Mouse (Mus musculus) cerebellum, adult 9-10 months (tissue): ENCODE data around the gene Racgap1.

Experiments
- DNase-seq: peaks from one replicate; pipeline ENCODE4 v3.0.0; 2022

The Racgap1 gene

DNA sequence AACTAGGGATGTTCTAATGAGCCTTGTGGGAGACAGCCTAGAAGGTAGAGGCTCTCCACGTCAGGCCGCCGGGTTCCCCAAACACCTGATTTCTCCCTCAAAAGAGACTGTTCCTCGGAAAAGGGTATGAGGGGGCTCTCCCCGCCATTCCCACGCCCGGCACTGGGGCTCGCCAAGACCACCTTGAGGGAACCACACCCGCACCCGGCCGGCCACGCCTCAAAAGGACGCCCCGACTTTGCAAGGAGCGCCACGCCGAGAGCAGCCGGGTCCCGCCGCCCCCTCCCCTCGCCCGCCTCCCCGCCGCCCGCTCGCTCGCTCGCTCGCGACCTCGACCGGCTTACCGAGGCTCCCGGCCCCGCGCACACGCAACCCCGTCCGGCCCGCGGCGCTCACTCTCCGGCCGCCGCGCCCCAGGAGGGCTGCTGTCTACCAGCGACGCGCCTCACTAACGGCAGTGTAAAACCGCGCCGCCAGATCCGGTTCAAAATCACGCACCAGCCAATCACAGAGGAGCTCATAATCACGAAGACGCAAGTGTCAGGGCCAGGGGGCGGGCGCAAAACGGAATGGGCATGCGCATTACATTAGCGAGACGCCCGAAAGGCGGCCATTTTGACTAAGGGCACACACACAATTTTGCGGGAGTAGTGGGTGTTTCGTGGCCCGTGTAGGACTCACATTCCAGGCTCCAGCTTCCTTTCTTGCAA, at the start of gene Racgap1:
Racgap1 (minus strand) TSS at position 494 of the 710 bp plus-strand sequence.
- DNase-seq, result peak; percentile 98

DNA sequence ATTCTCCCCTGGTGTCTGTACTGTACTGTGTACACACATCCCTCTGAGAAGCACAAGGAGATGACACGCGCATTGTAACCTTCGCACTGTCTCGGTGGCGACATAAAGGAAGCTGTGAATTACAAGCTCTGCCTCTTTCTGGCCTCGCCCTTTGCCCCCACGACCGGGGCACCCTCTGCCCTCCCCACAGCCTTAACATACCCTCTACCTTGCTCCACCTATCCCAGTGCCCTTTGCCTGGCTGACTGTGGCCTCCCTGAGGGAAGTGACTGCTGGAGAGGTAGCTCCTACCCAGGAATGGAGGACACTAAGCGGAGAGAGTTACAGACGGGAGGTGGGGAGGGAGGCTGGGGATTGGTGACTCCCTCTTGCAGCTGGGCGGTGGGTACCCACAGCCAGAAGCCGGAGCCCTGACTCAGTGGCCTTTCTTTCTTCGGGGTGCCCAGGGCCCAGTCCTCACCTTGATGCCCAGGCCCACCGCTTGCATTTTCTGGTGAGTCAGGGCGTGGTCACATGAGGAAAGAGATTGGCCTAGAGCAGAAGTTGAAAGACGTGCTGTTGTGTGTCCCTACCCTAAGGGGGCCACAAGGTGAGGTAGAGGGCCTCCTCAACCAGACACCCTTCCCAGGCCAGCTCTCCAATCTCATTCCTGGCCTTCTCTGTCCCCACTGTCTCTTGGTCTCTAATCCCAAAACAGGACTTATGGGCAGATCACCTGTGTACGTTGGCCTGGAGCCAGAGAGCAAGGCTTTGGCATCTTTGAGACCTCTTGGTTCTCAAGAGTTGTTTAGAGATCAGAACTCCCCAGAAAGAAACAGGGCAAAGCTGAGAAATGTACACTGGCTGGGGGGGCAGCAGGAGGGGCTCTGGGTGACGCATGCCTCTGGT, 49.0 kb upstream of the Racgap1 start:
- peak; percentile 64 for DNase-seq

- DNase-seq, result no peak
Measured at GRCm38 (mm10) chr15:99699715-99700114, 48.3 kb upstream of the Racgap1 start.

- no peak for DNase-seq
Measured at GRCm38 (mm10) chr15:99698533-99699085, 47.2 kb upstream of the Racgap1 start.

DNA sequence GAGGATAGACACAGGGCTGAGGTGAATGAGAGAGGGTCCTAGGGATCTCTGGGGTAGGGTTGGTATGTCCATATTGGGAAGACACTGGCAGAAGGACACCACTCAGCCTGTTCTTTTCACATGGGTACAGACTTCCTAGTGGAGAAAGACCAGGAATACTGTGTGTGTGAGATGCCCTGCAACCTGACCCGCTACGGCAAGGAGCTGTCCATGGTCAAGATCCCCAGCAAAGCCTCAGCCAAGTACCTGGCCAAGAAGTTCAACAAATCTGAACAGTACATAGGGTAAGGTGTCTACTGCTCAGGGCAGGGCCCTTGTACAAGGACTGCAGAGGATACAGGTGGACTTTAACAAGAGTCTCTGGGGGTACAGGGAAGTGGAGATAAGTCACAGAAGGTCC, 45.9 kb upstream of the Racgap1 start:
- no peak for DNase-seq

DNA sequence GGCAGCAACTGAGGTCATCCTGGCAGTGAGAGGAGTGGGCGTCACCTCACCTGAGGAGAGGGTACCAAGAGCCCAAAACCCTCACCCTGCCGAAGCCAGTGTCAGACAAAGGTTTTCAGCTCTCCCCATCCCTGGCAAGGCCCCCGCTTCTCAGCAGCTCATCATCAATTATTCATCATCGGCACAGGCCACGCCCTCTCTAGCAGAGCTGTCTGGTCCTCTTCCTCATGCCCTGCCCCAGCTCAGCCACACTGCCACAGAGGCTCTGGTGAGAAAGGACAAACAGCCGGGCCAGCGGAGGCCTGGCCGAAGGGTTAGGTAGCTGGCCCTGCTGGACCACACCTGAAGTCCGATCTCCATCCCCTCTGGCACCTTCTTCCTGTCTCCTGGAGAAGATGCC, 40.5 kb upstream of the Racgap1 start:
- DNase-seq, result no peak

- DNase-seq, result no peak
Measured at GRCm38 (mm10) chr15:99690924-99691323, 39.5 kb upstream of the Racgap1 start.

DNA sequence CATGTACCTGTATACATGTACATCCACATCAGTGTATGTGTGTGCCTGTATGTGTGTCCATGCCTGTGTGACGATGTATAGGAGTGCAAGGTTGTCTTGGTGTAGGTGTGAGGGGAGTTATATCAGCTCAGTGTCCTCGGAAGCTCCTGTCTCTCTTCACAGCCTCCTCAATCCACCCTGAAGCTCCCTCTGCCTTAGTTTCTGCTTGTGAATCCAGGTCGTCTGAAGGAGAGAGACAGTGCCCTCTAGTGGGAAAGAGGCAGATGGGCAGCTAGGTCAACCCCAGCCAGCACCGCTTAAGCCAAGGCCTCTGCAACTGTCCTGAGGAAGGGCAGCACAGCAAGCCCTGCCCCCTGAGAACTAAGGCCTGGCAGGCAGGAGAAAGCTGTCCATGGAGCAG, 37.3 kb upstream of the Racgap1 start:
- DNase-seq, result peak; percentile 89

- no peak for DNase-seq
Measured at GRCm38 (mm10) chr15:99684156-99684555, 32.7 kb upstream of the Racgap1 start.

- no peak for DNase-seq
Measured at GRCm38 (mm10) chr15:99682880-99683279, 31.4 kb upstream of the Racgap1 start.

- DNase-seq, result no peak
Measured at GRCm38 (mm10) chr15:99679008-99679407, 27.6 kb upstream of the Racgap1 start.

- DNase-seq, result peak; percentile 55
Measured at GRCm38 (mm10) chr15:99678063-99678800, 26.8 kb upstream of the Racgap1 start.

DNA sequence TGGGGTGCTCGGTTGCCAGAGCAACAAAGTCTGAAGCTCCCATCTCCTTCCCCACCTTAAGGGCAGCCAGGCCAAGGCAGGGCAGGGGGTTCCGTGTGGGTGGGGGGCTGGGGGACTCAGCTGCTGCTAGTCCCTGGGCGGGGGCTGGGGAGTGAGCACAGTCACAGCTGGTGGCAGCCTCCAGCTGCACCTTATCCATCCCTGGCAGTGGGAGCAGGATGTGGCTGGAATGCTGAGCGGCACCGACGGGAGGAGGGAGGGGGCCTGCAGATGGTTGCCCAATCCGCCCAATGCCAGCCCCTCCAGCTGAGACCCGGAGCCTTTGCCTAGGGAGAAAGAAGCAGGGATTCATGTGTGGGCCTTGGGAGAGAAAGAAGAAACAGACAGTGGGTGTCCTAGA, 25.6 kb upstream of the Racgap1 start:
- DNase-seq, result peak; percentile 44

- peak; percentile 57 for DNase-seq
Measured at GRCm38 (mm10) chr15:99674866-99675265, 23.4 kb upstream of the Racgap1 start.

- DNase-seq, result no peak
Measured at GRCm38 (mm10) chr15:99671783-99672182, 20.3 kb upstream of the Racgap1 start.

GRCm38 (mm10) chr15:99670964-99671670, 19.7 kb upstream of the Racgap1 start:
- DNase-seq, result no peak

GRCm38 (mm10) chr15:99670154-99670821, 18.8 kb upstream of the Racgap1 start, which contains the start of gene Asic1:
TSS of gene Asic1 (plus strand) at chr15:99670368.
- DNase-seq, result peak; percentile 86

GRCm38 (mm10) chr15:99669392-99669791, 17.9 kb upstream of the Racgap1 start:
- no peak for DNase-seq

- peak; percentile 90 for DNase-seq
Measured at GRCm38 (mm10) chr15:99668881-99669280, 17.4 kb upstream of the Racgap1 start.

DNA sequence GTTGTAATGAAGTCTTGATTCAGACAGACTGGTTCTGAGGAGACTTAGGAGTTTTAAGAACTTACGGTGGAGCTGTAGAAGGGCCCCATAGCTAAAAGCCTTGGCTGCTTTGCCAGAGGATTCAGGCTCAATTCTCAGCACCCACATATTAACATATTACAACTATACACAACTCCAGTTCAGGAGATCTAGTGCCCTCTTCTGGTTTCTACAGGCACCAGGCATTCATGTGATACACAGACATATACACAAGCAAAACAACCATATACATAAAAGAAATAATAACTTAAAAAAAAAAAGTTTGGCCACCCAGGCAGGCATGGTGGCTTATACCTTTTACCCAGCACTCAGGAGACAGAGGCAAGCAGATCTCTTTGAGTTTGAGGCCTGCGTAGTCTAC, 16.1 kb upstream of the Racgap1 start:
- no peak for DNase-seq

GRCm38 (mm10) chr15:99664600-99665451, 13.4 kb upstream of the Racgap1 start:
- peak; percentile 75 for DNase-seq
